Mouse (Mus musculus) liver, embryonic 16.5 days (tissue): ENCODE results near the gene Tfec. TPM values are rescaled to one million over a fixed set of nuclear protein-coding genes. Genes with fewer than 3 reads are reported as not detected.
A peak's percentile ranks its signal among the peaks of the same experiment; 100 is the strongest.

Experiments
- ATAC-seq: fragments of 200-750 bp; cut with Nextera tagmentation; 2 replicates; pipeline ENCODE4 v1.8.0; 2017; ENCODE audit warnings: low read depth, mild to moderate bottlenecking, moderate number of reproducible peaks, moderate library complexity
- H3K27ac ChIP-seq: fragments of 300-500 bp; sonication (generic); 2 replicates; pipeline ENCODE4 v1.5.1; 2014; ENCODE audit warnings: mild to moderate bottlenecking, low read length
- H3K27me3 ChIP-seq: fragments of 300-500 bp; sonication (generic); 2 replicates; pipeline ENCODE4 v1.6.1; 2014; ENCODE audit warnings: low read depth, low read length, mixed read lengths; ENCODE audit not compliant: control insufficient read depth, insufficient read depth
- H3K36me3 ChIP-seq: fragments of 300-500 bp; sonication (generic); 2 replicates; pipeline ENCODE4 v1.6.1; 2014; ENCODE audit warnings: mild to moderate bottlenecking; ENCODE audit not compliant: control insufficient read depth, insufficient read depth
- H3K4me1 ChIP-seq: fragments of 300-500 bp; sonication (generic); 2 replicates; pipeline ENCODE4 v1.6.1; 2014; ENCODE audit warnings: low read depth, low read length, mixed read lengths; ENCODE audit not compliant: control insufficient read depth
- H3K4me2 ChIP-seq: fragments of 300-500 bp; sonication (generic); 2 replicates; pipeline ENCODE4 v1.6.1; 2014; ENCODE audit warnings: low read depth, low read length, mixed read lengths
- H3K4me3 ChIP-seq: fragments of 300-500 bp; sonication (generic); 2 replicates; pipeline ENCODE4 v1.5.1; 2014; ENCODE audit warnings: low read depth, mild to moderate bottlenecking, low read length
- H3K9ac ChIP-seq: fragments of 300-500 bp; sonication (generic); 2 replicates; pipeline ENCODE4 v1.6.1; 2014; ENCODE audit warnings: low read depth, low read length
- H3K9me3 ChIP-seq: fragments of 300-500 bp; sonication (generic); replicated peaks from 2 replicates; pipeline ENCODE4 v1.6.1; 2016; ENCODE audit warnings: low read length; ENCODE audit not compliant: control insufficient read depth
- WGBS: fragments of 180-500 bp; shearing (Covaris S2); extraction: QIAGEN DNeasy Blood & Tissue Kit; methylation state at CpG from one replicate; pipeline ENCODE4 v1.1.7; 2014; ENCODE audit not compliant: insufficient replicate concordance; 5-methylcytosine and 5-hydroxymethylcytosine counted together
- polyA plus RNA-seq: library from polyadenylated mRNA; unstranded; fragments of >200 nt; fragmentation: Nextera tagmentation; extraction: Ambion mirVana; gene quantifications from 2 replicates; pipeline ENCODE4 v1.2.1, GENCODE M21; 2015

Tfec gene
- polyA plus RNA-seq, 1 experiment from 2014 or later: 4.5 TPM

DNA sequence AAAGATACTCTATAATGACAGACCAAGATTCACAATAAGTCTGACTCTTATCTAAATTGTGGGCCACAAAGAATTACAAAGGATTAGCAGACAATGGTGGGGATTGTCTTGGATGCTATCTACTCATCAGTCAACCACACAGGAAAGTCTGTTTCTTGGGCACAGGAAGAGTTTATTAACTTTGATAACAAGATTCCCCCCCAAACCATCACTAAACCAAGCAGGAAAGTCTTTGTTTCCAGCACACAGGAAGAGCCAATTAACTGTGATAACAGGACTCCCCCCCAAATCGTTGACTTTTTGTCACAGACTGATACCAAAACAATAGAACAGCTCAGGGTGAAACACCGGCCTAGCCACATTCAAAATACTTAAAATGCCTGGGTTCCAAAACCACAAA lies 28.2 kb downstream of the Tfec start:
- no peak overlapping the region for H3K9ac ChIP-seq
- H3K4me3 ChIP-seq: no peak overlapping the region
- H3K27ac ChIP-seq: no peak overlapping the region
- no peak overlapping the region for H3K4me2 ChIP-seq
- no peaks in the 10 kb centered on the region for H3K9me3 ChIP-seq
- H3K4me1 ChIP-seq: no peaks in the 10 kb centered on the region
- 5% methylated on average over 2 of the region's 2 CpGs for WGBS
- no peaks in the 10 kb centered on the region for H3K36me3 ChIP-seq
- no peaks in the 10 kb centered on the region for H3K27me3 ChIP-seq
- no peak for ATAC-seq

DNA sequence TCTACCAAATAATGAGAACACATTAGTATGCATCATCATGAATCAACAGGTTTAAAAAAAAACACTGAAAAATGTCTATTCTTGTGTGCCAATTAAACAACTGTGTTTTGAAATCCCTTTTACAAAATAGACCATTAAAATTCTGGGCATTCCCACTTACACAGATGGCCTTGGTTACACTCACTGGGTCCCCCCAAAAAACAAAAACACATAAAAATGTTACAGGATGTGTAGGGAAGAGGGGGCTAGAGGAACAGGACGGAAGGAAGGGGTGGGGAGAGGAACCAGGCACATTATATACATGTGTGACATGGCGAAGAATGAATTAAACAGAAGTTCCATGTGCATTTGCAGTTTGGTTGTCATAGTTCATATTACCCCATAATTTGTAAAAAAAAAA lies 29.9 kb downstream of the Tfec start:
- Histone ChIP-seq H3K9me3 (no peaks in the 10 kb centered on the region), H3K27me3 (no peaks in the 10 kb centered on the region), H3K9ac (no peak overlapping the region), H3K4me3 (no peak overlapping the region), H3K4me2 (no peak overlapping the region), H3K36me3 (no peaks in the 10 kb centered on the region), H3K27ac (no peak overlapping the region), H3K4me1 (no peaks in the 10 kb centered on the region)
- ATAC-seq: no peak
- WGBS: 30% methylated on average over 2 of the region's 2 CpGs

DNA sequence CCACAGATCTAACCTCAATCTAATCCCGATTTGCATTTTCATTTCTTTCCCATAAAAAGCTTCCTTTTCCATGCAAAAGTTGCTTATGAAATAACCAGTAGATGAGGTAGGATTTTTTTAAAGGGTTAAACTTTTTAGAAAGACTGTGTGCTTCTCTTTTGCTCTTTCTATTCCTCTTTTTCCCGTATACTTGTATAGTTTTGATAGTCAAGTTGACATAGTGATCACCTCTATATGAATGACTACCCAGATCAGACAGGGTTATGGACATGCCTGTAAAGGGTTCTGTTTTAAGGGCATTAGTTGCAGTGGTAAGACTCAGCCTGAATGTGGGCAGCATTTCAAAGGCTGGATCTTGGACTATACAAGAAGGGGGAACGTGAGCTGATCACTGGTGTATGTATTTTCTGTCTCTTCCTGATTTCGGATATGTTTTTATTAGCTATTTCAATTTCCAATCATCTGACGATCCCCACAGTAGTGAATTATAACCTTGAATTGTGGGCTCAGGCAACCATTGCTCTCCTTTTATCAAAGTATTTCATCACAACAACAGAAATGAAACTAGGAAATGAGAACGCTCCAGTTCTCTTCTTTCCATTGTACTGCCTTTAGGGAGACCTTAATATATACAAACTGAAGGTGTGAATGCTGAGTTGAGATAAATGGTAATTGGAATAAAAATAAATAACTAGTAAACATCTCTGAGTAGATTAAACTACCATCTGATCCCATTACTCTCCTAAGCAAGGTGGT lies 35.3 kb downstream of the Tfec start:
- no peak overlapping the region for H3K9ac ChIP-seq
- H3K27ac ChIP-seq: no peak overlapping the region
- no peak overlapping the region for H3K4me3 ChIP-seq
- no peaks in the 10 kb centered on the region for H3K36me3 ChIP-seq
- no peaks in the 10 kb centered on the region for H3K27me3 ChIP-seq
- H3K4me2 ChIP-seq: no peak overlapping the region
- no peak for ATAC-seq
- no peaks in the 10 kb centered on the region for H3K9me3 ChIP-seq
- WGBS: 68% methylated on average over 6 of the region's 6 CpGs
- no peaks in the 10 kb centered on the region for H3K4me1 ChIP-seq

DNA sequence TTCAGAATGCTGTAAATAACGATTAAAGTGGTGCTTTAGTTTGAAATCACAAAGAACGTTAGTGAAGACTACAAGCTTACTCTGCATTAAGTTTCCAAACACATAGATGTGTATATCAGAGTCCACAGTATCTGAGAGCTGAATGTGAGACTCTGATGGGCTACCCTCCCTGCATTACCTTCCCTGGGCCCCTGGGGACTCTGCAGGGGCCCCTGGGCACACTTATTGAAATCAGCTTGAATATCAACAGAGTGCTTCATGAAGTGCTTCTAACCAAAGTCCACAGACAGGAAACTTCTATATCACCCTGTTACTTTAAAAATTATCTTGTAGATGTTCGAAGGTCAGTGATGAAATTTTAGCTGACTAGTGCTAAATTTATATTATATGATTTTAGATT lies 36.2 kb downstream of the Tfec start:
- Histone ChIP-seq H3K9ac (no peak overlapping the region), H3K9me3 (no peaks in the 10 kb centered on the region), H3K27me3 (no peaks in the 10 kb centered on the region), H3K4me1 (no peaks in the 10 kb centered on the region), H3K27ac (no peak overlapping the region), H3K36me3 (no peaks in the 10 kb centered on the region), H3K4me2 (no peak overlapping the region), H3K4me3 (no peak overlapping the region)
- ATAC-seq: no peak
- 62% methylated on average over 3 of the region's 3 CpGs for WGBS

DNA sequence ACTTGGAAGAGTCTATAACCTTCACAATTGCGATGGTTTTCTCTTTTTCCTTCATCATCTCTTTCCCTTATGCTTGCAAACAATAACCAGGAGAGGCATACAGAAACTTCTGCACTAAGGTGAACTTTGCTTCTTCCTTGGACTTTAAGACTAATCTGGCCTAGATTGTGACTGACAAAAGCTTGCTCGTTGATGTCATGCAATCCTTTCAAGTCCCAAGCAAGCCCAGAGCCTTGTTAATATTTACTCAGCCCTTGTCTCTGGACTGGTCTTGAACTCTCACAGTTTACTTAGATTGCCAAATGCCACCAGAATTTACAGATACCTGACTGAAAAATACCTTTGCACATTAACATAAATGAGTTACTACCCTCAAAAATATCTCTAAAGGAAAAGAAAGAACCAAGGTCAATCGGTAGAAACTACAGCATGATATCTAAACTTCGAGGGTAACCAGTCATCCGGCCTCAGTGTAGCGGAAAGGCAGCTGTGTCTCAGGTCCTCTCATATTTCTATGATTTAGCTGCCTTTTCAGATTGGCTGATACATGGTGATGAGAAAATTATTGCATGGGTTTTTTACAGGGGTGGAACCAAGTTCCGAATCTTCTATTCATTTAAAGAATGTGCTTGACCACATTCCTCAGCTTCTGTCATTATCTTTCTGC lies 42.2 kb downstream of the Tfec start:
- no peak overlapping the region for H3K27ac ChIP-seq
- ATAC-seq: peak; percentile 35; the same call in 1 of the 2 replicates
- 71% methylated on average over 7 of the region's 7 CpGs for WGBS

DNA sequence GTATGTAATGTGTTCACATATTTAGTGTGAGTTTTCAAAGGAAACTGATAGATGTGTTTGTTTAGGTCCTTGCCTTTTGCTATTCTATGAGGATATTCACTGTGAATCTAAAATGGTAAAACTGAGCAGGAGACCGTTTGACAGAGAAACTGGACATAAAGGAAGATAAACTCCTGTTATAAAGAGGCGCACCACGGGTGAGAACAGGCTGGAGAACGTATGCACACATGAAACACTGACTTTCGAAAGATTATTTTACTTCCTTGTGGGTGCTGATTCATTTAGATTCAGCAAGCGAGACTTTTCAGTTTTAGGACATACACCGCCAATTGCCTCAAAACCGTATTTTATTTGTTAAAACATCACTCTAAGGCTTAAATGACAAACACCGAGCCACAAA lies 43.3 kb downstream of the Tfec start:
- no peak overlapping the region for H3K4me2 ChIP-seq
- WGBS: 59% methylated on average over 9 of the region's 9 CpGs
- H3K27ac ChIP-seq: no peak overlapping the region
- H3K4me3 ChIP-seq: no peak overlapping the region
- H3K4me1 ChIP-seq: no peaks in the 10 kb centered on the region
- ATAC-seq: no peak
- no peaks in the 10 kb centered on the region for H3K27me3 ChIP-seq
- H3K9me3 ChIP-seq: no peaks in the 10 kb centered on the region
- H3K36me3 ChIP-seq: no peaks in the 10 kb centered on the region
- no peak overlapping the region for H3K9ac ChIP-seq

More for the DNA sequence above, 42.2 kb downstream of the Tfec start:
- Histone ChIP-seq H3K4me2 (no peak overlapping the region), H3K4me3 (no peak overlapping the region), H3K9me3 (no peaks in the 10 kb centered on the region), H3K27me3 (no peaks in the 10 kb centered on the region), H3K4me1 (no peaks in the 10 kb centered on the region), H3K9ac (no peak overlapping the region), H3K36me3 (no peaks in the 10 kb centered on the region)

DNA sequence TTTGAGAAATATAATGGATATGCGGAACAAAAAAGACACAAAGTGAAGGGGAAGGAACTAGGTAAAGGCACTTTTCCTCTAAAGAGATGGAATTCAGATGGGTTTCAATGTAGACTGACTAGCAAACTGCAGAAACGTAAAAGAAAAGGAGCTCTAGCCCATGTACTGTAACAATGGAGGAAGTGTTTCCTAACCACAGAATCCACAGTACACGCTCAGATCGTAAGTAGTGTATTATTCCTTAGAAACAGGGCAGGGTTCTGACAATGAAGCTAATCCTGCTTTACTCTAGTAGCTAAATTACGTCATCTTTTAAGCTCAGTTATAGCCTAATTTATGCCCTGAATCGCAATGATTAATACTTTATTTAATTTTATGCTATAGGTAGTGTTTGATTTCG lies 51.7 kb downstream of the Tfec start:
- WGBS: 44% methylated on average over 7 of the region's 7 CpGs
- Histone ChIP-seq H3K27me3 (no peaks in the 10 kb centered on the region), H3K27ac (no peak overlapping the region), H3K9ac (no peak overlapping the region), H3K4me2 (no peak overlapping the region), H3K4me1 (no peaks in the 10 kb centered on the region), H3K4me3 (no peak overlapping the region), H3K9me3 (no peaks in the 10 kb centered on the region), H3K36me3 (no peaks in the 10 kb centered on the region)
- no peak for ATAC-seq

DNA sequence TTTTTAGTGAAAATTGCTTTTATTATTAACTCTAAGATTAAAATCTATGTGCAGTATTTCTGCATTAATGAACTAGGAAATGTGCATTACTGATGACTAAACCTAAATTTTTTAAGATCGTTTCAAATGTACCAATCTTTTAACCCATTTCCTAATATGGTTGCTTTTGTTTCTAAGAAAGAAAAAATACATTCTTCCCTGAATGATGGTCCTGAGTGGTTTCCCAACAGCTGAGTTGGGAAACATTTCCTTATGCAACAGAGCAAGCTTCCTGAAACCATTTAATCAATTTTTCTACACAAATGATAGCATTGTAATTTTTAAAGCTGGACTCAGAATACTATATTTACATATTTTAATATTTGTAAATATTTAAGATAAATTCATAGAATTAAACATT lies 62.6 kb downstream of the Tfec start:
- WGBS: 51% methylated on average over 1 of the region's 1 CpGs
- H3K27ac ChIP-seq: no peak overlapping the region

DNA sequence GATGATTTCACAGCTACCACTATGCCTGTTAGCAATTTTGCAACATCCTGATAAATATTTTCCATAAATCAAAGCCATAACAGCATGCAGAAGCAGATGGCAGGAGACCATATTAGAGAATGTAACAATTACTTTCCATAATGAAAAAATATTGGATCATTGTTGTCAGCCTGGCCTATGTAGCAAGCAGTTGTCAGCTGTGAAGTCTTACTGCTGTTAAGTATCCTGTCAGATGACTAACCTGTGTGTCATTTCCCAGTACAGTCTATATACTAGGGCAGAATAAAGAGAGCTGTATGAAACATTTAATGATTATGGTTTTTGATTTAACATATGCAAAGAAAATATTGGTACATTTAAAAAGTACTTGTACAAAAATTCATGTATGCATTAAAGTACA lies 69.9 kb downstream of the Tfec start:
- Histone ChIP-seq H3K36me3 (no peaks in the 10 kb centered on the region), H3K9me3 (no peaks in the 10 kb centered on the region), H3K4me3 (no peak overlapping the region), H3K27ac (no peak overlapping the region), H3K9ac (no peak overlapping the region), H3K27me3 (no peaks in the 10 kb centered on the region), H3K4me2 (no peak overlapping the region), H3K4me1 (no peaks in the 10 kb centered on the region)
- no peak for ATAC-seq

More for the DNA sequence above, 62.6 kb downstream of the Tfec start:
- Histone ChIP-seq H3K4me3 (no peak overlapping the region), H3K4me1 (no peaks in the 10 kb centered on the region), H3K9ac (no peak overlapping the region), H3K9me3 (no peaks in the 10 kb centered on the region), H3K4me2 (no peak overlapping the region), H3K36me3 (no peaks in the 10 kb centered on the region), H3K27me3 (no peaks in the 10 kb centered on the region)
- no peak for ATAC-seq
